Mouse (Mus musculus) embryonic facial prominence, embryonic 12.5 days (tissue): Measurements from ENCODE around the gene H2-Q2. TPM values are rescaled to one million over a fixed set of nuclear protein-coding genes. Genes with fewer than 3 reads are reported as not detected.
"Not testable (repeated sequence)": the region's sequence is repeated elsewhere in the genome, so short reads cannot be mapped to it uniquely, and the experiment has no call there.

Source experiments
- ATAC-seq: fragments of 200-750 bp; cut with Nextera tagmentation; 2 replicates; pipeline ENCODE4 v1.8.0; 2017; ENCODE audit not compliant: insufficient number of reproducible peaks, insufficient read depth, low FRiP score, low TSS enrichment
- H3K27ac ChIP-seq: fragments of 300-500 bp; sonication (generic); 2 replicates; pipeline ENCODE4 v1.5.1; 2016; ENCODE audit warnings: mild to moderate bottlenecking
- H3K27me3 ChIP-seq: fragments of 300-500 bp; sonication (generic); 2 replicates; pipeline ENCODE4 v1.6.1; 2016; ENCODE audit warnings: mild to moderate bottlenecking, moderate library complexity
- H3K36me3 ChIP-seq: fragments of 300-500 bp; sonication (generic); 2 replicates; pipeline ENCODE4 v1.6.1; 2016; ENCODE audit warnings: mild to moderate bottlenecking
- H3K4me1 ChIP-seq: fragments of 300-500 bp; sonication (generic); 2 replicates; pipeline ENCODE4 v1.6.1; 2016
- H3K4me2 ChIP-seq: fragments of 300-500 bp; sonication (generic); replicated peaks from 2 replicates; pipeline ENCODE4 v1.6.1; 2016; ENCODE audit warnings: mild to moderate bottlenecking, moderate library complexity
- H3K4me3 ChIP-seq: fragments of 300-500 bp; sonication (generic); 2 replicates; pipeline ENCODE4 v1.5.1; 2016; ENCODE audit warnings: mild to moderate bottlenecking
- H3K9ac ChIP-seq: fragments of 300-500 bp; sonication (generic); 2 replicates; pipeline ENCODE4 v1.6.1; 2016; ENCODE audit warnings: mild to moderate bottlenecking, moderate library complexity
- H3K9me3 ChIP-seq: fragments of 300-500 bp; sonication (generic); 2 replicates; pipeline ENCODE4 v1.6.1; 2016; ENCODE audit warnings: mild to moderate bottlenecking, moderate library complexity
- WGBS: fragments of 180-500 bp; shearing (Covaris S2); methylation state at CpG from one replicate; pipeline ENCODE4 v1.1.7; 2016; 5-methylcytosine and 5-hydroxymethylcytosine counted together
- polyA plus RNA-seq: library from polyadenylated mRNA; unstranded; fragments of >200 nt; fragmentation: Nextera tagmentation; extraction: Ambion mirVana; gene quantifications from 2 replicates; pipeline ENCODE4 v1.2.1, GENCODE M21; 2016

The H2-Q2 gene
- polyA plus RNA-seq, 1 experiment from 2014 or later: 0.40 TPM

DNA sequence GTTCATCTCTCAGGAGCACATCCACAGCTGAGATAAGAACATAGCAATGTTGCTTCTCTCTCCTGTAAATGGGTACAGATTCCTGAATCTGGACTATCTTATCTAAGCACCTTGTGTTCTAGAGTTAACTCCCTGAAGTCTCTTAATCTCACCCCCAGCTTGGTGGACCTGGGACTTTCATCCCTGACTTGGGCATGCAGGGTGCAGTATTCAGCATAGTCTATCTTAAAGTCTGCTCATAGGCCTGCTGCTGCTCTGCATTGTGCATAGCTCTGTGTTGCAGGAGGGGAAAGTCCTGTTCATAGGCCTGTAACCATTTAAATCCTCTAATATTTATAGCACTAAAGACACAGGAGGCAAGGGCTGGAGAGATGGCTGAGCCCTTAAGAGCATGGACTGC lies 16.0 kb upstream of the H2-Q2 start:
- H3K27ac ChIP-seq, H3K4me3 ChIP-seq, H3K4me1 ChIP-seq, H3K9ac ChIP-seq, ATAC-seq, H3K4me2 ChIP-seq, H3K36me3 ChIP-seq, H3K9me3 ChIP-seq: not testable (repeated sequence)
- H3K27me3 ChIP-seq: peaks cover 18% of the 10 kb centered on the region

DNA sequence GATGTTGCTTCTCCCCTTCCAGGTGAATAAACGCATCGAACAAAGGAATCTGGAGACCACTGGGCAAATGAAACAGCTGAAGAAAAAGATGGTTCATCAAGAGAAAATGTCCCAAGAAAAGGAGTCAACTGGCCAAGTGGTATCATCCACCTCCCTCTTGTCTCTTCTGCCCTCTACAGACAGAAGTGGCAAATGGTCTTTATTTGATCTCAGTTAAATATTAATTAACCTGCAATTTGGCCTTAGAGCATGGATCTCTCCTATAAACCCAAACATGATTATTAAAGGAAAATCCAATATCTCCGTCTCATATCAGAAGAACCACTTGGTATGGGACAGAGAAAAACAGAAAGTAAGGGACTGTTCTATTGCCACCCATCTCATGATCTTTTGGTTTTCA lies 12.3 kb upstream of the H2-Q2 start:
- not testable (repeated sequence) for H3K9ac ChIP-seq, H3K4me3 ChIP-seq, H3K4me2 ChIP-seq, H3K36me3 ChIP-seq, H3K27ac ChIP-seq, ATAC-seq, H3K4me1 ChIP-seq, H3K27me3 ChIP-seq, H3K9me3 ChIP-seq
- 52% methylated on average over 3 of the region's 3 CpGs for WGBS

DNA sequence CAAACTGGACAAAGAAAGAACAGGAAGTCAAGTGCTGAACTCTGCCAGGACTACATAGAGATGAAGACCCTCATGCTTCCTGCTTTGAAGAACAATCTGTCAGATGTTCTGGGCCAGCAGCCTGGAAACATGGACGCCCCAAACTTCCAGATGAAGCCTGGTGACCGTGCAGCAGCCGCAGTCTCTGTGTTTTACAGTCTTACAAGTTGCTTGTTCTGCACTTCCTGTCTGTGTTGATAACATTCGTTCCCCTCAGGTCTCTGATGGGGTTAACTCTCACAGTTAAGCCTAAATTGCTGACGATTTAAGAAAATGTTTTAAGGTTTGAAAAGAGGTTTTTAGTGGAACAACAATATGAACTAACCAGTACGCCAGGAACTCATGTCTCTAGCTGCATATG lies 10.5 kb upstream of the H2-Q2 start:
- H3K4me2 ChIP-seq, H3K27ac ChIP-seq, H3K27me3 ChIP-seq, H3K9me3 ChIP-seq, H3K36me3 ChIP-seq, H3K4me3 ChIP-seq, H3K9ac ChIP-seq, H3K4me1 ChIP-seq, ATAC-seq: not testable (repeated sequence)
- 71% methylated on average over 6 of the region's 6 CpGs for WGBS

DNA sequence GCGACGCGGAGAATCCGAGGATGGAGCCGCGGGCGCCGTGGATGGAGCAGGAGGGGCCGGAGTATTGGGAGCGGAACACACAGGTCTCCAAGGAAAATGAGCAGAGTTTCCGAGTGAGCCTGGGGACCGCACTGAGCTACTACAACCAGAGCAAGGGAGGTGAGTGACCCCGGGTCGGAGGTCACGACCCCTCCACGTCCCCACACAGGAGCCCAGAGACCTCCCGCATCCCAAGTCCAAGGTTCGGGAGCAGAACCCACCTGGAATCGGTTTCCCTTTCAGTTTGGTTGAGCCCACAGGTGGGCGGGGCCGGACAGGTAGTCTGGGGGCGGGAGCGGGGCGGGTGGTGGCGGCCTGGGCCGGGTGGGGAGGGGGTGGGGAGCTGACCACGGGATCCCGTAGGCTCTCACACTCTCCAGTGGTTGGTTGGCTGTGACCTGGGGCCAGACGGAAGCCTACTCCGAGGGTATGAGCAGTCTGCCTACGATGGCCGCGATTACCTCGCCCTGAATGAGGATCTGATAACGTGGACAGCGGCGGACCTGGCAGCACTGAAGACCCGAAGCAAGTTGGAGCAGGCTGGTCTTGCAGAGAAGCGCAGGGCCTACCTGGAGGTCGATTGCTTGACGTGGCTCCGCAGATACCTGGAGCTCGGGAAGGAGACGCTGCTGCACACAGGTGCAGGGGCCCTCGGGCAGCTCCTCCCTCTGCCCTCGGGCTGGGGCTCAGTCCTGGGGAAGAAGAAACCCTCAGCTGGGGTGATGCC lies 852 bp downstream of the H2-Q2 start:
- 3% methylated on average over 44 of the region's 46 CpGs for WGBS
- peaks cover 58% of the 10 kb centered on the region for H3K27me3 ChIP-seq
- no peak overlapping the region for H3K27ac ChIP-seq
- H3K4me1 ChIP-seq: peaks cover 10% of the 10 kb centered on the region
- peak overlapping the region; percentile 36; the same call in 1 of the 2 replicates for H3K9ac ChIP-seq
- no peaks in the 10 kb centered on the region for H3K9me3 ChIP-seq
- peak overlapping the region; percentile 68 for H3K4me2 ChIP-seq
- peak overlapping the region; percentile 39 for H3K4me3 ChIP-seq
- no peak for ATAC-seq
- no peaks in the 10 kb centered on the region for H3K36me3 ChIP-seq

DNA sequence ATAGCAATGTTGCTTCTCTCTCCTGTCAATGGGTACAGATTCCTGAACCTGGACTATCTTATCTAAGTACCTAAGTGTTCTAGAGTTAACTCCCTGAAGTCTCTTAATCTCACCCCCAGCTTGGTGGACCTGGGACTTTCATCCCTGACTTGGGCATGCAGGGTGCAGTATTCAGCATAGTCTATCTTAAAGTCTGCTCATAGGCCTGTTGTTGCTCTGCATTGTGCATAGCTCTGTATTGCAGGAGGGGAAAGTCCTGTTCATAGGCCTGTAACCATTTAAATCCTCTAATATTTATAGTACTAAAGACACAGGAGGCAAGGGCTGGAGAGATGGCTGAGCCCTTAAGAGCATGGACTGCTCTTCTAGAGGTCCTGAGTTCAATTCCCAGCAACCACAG lies 5.6 kb downstream of the H2-Q2 start:
- H3K9me3 ChIP-seq, H3K4me1 ChIP-seq, H3K4me3 ChIP-seq, H3K36me3 ChIP-seq, H3K27ac ChIP-seq, ATAC-seq, H3K9ac ChIP-seq, H3K4me2 ChIP-seq: not testable (repeated sequence)
- peaks cover 30% of the 10 kb centered on the region for H3K27me3 ChIP-seq

DNA sequence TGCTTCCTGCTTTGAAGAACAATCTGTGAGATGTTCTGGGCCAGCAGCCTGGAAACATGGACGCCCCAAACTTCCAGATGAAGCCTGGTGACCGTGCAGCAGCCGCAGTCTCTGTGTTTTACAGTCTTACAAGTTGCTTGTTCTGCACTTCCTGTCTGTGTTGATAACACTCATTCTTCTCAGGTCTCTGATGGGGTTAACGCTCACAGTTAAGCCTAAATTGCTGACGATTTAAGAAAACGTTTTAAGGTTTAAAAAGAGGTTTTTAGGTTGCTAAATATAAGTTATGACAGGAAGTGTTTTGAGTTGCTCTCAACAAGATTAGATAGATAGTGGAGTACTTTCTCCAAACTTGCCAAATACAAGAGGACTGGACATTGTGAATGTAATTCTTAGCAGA lies 11.2 kb downstream of the H2-Q2 start:
- not testable (repeated sequence) for H3K9me3 ChIP-seq, H3K9ac ChIP-seq, H3K4me1 ChIP-seq, H3K27ac ChIP-seq, H3K27me3 ChIP-seq, ATAC-seq, H3K4me2 ChIP-seq, H3K4me3 ChIP-seq, H3K36me3 ChIP-seq
- 73% methylated on average over 6 of the region's 6 CpGs for WGBS

DNA sequence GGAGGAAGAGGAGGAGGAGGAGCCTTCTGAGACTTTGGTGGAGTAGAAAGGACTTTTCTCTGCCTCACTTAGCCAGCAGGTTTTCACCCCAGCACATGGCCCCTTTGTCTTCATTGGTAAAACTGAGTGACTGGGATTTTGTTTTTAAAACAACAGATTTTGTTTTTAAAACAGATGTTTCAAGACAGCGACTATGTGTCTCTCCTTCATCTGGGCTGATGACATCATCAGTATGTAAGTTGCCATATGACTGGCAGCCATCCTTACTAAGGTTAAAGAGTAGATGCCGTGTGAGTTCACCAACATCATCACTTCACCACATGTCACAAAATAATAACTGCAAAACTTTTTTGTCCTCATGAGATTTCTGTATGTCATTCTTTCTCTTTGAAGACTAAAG lies 12.0 kb downstream of the H2-Q2 start:
- peaks cover 15% of the 10 kb centered on the region for H3K27me3 ChIP-seq
- no peak overlapping the region for H3K4me3 ChIP-seq
- no peaks in the 10 kb centered on the region for H3K4me1 ChIP-seq
- no peak for ATAC-seq
- H3K4me2 ChIP-seq: no peak overlapping the region
- no peaks in the 10 kb centered on the region for H3K36me3 ChIP-seq
- no peak overlapping the region for H3K9ac ChIP-seq
- WGBS: 71% methylated on average over 2 of the region's 2 CpGs
- H3K27ac ChIP-seq: no peak overlapping the region
- H3K9me3 ChIP-seq: no peaks in the 10 kb centered on the region

DNA sequence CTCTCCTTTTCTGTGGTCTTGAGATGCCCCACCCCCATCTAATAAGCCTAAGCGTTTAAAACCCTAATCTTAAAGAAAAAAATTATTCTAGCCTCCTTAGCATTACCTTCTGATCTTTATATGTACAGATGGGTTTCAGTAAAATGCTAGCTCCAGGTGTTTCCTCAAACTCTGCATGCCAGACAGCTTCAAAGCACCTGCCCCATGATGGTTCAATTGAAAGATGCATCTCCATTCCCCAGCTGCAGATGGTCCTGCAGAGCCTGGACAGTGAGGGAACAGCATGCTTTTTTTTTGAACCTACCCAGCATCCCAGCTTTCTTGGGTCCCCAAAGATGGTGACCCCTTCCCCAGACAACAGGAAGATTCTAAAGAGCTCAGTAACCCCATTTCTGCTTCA lies 15.0 kb downstream of the H2-Q2 start:
- Histone ChIP-seq H3K27me3 (peaks cover 25% of the 10 kb centered on the region), H3K4me3 (no peak overlapping the region), H3K9me3 (no peaks in the 10 kb centered on the region), H3K4me2 (no peak overlapping the region), H3K36me3 (no peaks in the 10 kb centered on the region), H3K9ac (no peak overlapping the region), H3K27ac (no peak overlapping the region), H3K4me1 (no peaks in the 10 kb centered on the region)
- 36% methylated on average over 1 of the region's 1 CpGs for WGBS
- ATAC-seq: no peak

DNA sequence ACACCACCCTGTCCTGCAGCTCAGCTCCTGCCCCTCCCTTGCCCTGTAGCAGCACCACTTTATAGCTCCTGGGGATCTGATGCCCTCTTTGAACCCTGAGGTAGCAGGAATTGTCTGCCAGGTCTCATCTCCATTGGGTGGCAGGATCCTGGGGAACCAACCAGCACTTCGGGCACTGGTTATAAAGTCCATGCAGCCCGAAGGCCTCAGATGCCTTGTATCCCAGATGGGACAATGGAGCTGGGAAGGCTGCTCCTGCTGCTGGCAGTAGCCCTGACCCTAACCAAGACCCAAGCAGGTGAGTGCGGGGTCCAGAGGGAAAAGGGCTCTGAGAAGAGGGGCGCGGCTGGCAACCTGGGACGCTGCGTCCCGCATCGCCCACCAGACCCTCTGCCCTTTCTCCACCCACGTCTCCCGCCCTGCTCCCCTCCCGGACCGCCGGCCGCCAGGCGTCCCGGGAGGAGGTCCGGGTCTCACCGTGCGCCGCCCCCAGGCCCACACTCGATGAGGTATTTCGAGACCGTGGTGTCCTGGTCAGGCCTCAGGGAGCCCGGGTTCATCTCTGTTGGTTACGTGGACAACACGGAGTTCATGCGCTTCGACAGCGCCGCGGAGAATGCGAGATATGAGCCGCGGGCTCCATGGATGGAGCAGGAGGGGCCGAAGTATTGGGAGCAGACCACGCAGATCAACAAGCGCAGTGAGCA lies 16.9 kb downstream of the H2-Q2 start:
- Histone ChIP-seq H3K9me3 (peaks cover 7% of the 10 kb centered on the region; the same call in 1 of the 2 replicates), H3K36me3 (no peaks in the 10 kb centered on the region), H3K4me3 (peak overlapping the region; percentile 36), H3K4me1 (no peaks in the 10 kb centered on the region), H3K27me3 (peaks cover 25% of the 10 kb centered on the region), H3K9ac (peak overlapping the region; percentile 40; the same call in 1 of the 2 replicates), H3K27ac (no peak overlapping the region), H3K4me2 (peak overlapping the region; percentile 57)
- WGBS: 6% methylated on average over 38 of the region's 38 CpGs
- no peak for ATAC-seq

DNA sequence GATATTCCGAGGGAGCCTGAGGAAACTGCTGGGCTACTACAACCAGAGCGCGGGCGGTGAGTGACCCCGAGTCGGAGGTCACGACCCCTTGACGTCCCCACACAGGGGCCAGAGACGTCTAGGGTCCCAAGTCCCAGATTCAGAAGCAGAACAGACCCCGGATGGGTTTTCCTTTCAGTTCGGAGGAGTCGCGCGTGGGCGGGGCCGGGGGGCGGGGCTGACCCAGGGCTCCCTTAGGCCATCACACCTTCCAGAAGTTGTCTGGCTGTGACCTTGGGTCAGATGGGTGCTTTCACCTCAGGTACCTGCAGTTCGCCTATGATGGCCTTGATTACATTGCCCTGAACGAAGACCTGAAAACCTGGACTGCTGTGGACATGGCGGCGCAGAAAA lies 17.4 kb downstream of the H2-Q2 start:
- Histone ChIP-seq H3K4me3 (peak overlapping the region; percentile 36), H3K27ac (no peak overlapping the region), H3K9ac (peak overlapping the region; percentile 40; the same call in 1 of the 2 replicates), H3K36me3 (no peaks in the 10 kb centered on the region), H3K4me1 (no peaks in the 10 kb centered on the region), H3K27me3 (peaks cover 25% of the 10 kb centered on the region), H3K4me2 (peak overlapping the region; percentile 57), H3K9me3 (peaks cover 7% of the 10 kb centered on the region; the same call in 1 of the 2 replicates)
- ATAC-seq: no peak
- 17% methylated on average over 21 of the region's 21 CpGs for WGBS

DNA sequence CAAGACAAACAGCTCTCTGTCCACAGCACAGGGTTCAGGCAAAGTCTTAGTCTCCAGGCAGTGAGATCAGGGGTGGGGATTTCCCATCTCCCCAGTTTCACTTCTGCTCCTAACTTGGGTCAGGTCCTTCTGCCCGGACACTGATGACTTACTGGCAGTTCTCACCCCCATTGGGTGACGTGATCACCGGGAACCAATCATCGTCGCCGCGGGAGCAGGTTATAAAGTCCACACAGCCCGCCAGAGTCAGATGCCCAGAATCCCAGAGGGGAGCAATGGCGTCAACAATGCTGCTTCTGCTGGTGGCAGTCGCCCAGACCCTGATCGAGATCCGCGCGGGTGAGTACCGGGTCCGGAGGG lies 37.3 kb downstream of the H2-Q2 start, which contains the start of gene H2-Q4:
H2-Q4 (plus strand) TSS at position 249 of the 360 bp plus-strand sequence.
- Histone ChIP-seq H3K9ac (peak within 1 kb of the TSS; percentile 59), H3K4me2 (peak within 1 kb of the TSS; percentile 96), H3K27ac (no peak within 1 kb of the TSS), H3K36me3 (no peaks in the 10 kb centered on the region), H3K4me1 (no peaks in the 10 kb centered on the region), H3K4me3 (peak within 1 kb of the TSS; percentile 53), H3K9me3 (no peaks in the 10 kb centered on the region), H3K27me3 (peaks cover 22% of the 10 kb centered on the region)
- 0 out of 2 replicates have a peak, but pooled peaks have one; percentile 52 for ATAC-seq
- WGBS: under 1% methylated on average over 16 of the region's 16 CpGs
